Mouse (Mus musculus): Measurements from ENCODE around the gene Fam13c. TPM values are rescaled to one million over a fixed set of nuclear protein-coding genes. Genes with fewer than 3 reads are reported as not detected.

The Fam13c gene
- polyA plus RNA-seq, 1 experiment = 0.69 TPM

DNA sequence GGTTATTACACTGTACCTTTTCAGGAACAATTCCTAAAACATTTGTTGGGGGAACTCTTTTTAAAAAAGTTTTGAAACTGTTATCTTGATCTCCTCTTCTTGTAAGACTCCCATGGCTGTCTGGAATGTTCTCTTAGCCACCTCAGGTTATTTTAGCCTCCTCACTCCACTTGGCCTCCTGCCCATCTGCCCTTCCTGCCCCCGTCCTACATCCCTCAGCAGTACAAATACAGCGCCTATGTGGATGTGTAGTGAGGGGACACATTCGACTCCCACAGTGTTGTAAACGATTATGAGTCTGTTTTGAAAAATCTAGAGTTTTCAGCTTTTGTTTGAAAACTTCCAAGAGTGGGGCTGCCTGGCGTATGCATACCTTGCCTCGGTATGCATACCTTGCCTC lies 43.5 kb downstream of the Fam13c start:
- Histone ChIP-seq H3K36me3 (ENCODE audit: control insufficient read depth, insufficient read depth, low read length) (no peaks in the 10 kb centered on the region), H3K4me1 (replicated peaks; ENCODE audit: control insufficient read depth, insufficient read depth, low read length) (no peaks in the 10 kb centered on the region), H3K4me3 (ENCODE audit: control insufficient read depth, insufficient read depth, low read length) (no peak overlapping the region), H3K27me3 (ENCODE audit: control insufficient read depth, insufficient read depth, low read length) (no peaks in the 10 kb centered on the region; the same call in 1 of the 2 replicates), H3K27ac (ENCODE audit: control insufficient read depth, insufficient read depth, low read length) (no peak overlapping the region)
- DNase-seq = no peak
- TF ChIP-seq CTCF (IDR thresholded peaks at IDR 0.05; ENCODE audit: borderline replicate concordance, control insufficient read depth, extremely low read depth, insufficient read depth, low read length, poor library complexity) = no peak
- TF ChIP-seq POLR2A (IDR thresholded peaks at IDR 0.05; ENCODE audit: control insufficient read depth, extremely low read depth, insufficient read depth, low read length, poor library complexity) = no peak
- WGBS = 73% methylated on average over 6 of the region's 6 CpGs

DNA sequence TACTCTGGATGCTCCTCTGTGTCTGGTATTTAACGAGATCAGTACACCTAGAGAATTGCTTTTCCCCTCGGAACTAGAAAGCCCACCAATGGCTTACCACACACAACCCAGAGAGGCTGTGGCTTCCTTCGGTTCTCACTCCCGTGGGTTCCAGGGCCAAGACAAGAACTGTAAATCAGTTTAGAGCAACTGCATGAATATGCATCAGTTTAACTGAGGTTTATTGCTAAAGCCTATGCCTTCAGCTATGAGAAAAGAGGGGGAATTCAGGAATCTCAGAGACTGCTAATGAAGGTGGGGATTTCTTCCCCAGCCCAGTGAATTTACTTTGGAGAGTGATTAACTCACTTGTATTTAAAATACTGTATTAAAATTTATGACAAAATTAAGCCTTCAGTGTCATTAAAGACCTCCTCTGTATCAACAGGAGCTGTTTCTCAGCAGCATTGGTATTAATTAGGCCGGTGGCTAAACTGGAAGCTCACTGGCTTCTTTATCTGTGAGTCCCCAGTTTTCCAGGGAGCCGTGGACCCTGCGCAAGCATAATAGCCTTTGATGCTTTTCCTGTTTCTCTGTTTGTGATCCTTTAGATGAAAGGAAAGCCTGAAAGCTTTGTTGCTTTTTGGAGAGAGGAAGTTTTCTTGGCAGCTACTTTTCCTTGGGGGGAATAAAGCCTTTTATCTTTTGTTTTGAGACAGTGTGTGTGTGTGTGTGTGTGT lies 44.4 kb downstream of the Fam13c start:
- Histone ChIP-seq H3K4me3 (ENCODE audit: control insufficient read depth, insufficient read depth, low read length) (no peak overlapping the region), H3K36me3 (ENCODE audit: control insufficient read depth, insufficient read depth, low read length) (no peaks in the 10 kb centered on the region), H3K27me3 (ENCODE audit: control insufficient read depth, insufficient read depth, low read length) (no peaks in the 10 kb centered on the region; the same call in 1 of the 2 replicates), H3K27ac (ENCODE audit: control insufficient read depth, insufficient read depth, low read length) (no peak overlapping the region), H3K4me1 (replicated peaks; ENCODE audit: control insufficient read depth, insufficient read depth, low read length) (no peaks in the 10 kb centered on the region)
- no peak for TF ChIP-seq POLR2A (IDR thresholded peaks at IDR 0.05; ENCODE audit: control insufficient read depth, extremely low read depth, insufficient read depth, low read length, poor library complexity)
- WGBS = 45% methylated on average over 7 of the region's 7 CpGs
- DNase-seq = no peak

DNA sequence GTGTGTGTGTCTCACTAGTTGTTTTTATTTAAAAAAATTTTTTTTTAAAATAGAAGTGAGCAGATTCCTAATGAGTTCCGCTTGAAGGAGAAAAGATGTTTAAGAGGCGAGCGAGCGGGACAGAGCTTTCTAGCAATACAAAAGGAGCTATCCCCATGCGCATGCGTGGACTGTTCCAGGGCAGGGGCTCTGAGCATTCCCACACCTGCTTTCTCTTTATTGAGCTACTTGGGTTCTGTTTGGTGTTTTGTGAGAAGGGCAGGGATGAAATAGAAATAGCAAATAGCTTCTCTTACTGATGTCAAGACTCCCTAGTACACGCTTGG lies 45.0 kb downstream of the Fam13c start:
- TF ChIP-seq CTCF (IDR thresholded peaks at IDR 0.05; ENCODE audit: borderline replicate concordance, control insufficient read depth, extremely low read depth, insufficient read depth, low read length, poor library complexity) (no peak), POLR2A (IDR thresholded peaks at IDR 0.05; ENCODE audit: control insufficient read depth, extremely low read depth, insufficient read depth, low read length, poor library complexity) (no peak)
- 68% methylated on average over 7 of the region's 7 CpGs for WGBS
- Histone ChIP-seq H3K4me1 (replicated peaks; ENCODE audit: control insufficient read depth, insufficient read depth, low read length) (no peaks in the 10 kb centered on the region), H3K4me3 (ENCODE audit: control insufficient read depth, insufficient read depth, low read length) (no peak overlapping the region), H3K27me3 (ENCODE audit: control insufficient read depth, insufficient read depth, low read length) (no peaks in the 10 kb centered on the region; the same call in 1 of the 2 replicates), H3K36me3 (ENCODE audit: control insufficient read depth, insufficient read depth, low read length) (no peaks in the 10 kb centered on the region), H3K27ac (ENCODE audit: control insufficient read depth, insufficient read depth, low read length) (no peak overlapping the region)
- DNase-seq = no peak

DNA sequence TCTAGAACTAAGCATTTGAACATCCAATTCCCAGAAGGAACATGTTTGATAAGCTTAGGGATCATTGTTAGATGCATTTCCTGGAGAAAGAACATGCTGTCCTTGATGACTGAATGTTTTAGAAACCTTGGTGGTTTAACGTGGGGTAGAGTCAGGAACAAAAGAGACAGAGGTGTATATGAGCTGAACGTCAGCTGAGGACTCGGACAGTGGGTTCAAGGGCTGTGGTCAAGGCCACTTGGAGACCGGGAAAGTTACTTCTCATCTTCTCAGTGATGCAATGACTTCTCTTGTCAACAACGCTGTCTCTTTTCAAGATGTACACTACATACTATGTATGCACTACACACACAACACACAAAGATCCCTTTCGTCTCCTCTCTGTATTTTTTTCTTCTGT lies 46.4 kb downstream of the Fam13c start:
- H3K4me1 ChIP-seq (replicated peaks; ENCODE audit: control insufficient read depth, insufficient read depth, low read length) = no peaks in the 10 kb centered on the region
- no peaks in the 10 kb centered on the region for H3K27me3 ChIP-seq (ENCODE audit: control insufficient read depth, insufficient read depth, low read length)
- no peak overlapping the region for H3K4me3 ChIP-seq (ENCODE audit: control insufficient read depth, insufficient read depth, low read length)
- no peaks in the 10 kb centered on the region for H3K36me3 ChIP-seq (ENCODE audit: control insufficient read depth, insufficient read depth, low read length)
- no peak for TF ChIP-seq POLR2A (IDR thresholded peaks at IDR 0.05; ENCODE audit: control insufficient read depth, extremely low read depth, insufficient read depth, low read length, poor library complexity)
- TF ChIP-seq CTCF (IDR thresholded peaks at IDR 0.05; ENCODE audit: borderline replicate concordance, control insufficient read depth, extremely low read depth, insufficient read depth, low read length, poor library complexity) = no peak
- WGBS = 91% methylated on average over 6 of the region's 6 CpGs
- DNase-seq = no peak
- H3K27ac ChIP-seq (ENCODE audit: control insufficient read depth, insufficient read depth, low read length) = no peak overlapping the region

DNA sequence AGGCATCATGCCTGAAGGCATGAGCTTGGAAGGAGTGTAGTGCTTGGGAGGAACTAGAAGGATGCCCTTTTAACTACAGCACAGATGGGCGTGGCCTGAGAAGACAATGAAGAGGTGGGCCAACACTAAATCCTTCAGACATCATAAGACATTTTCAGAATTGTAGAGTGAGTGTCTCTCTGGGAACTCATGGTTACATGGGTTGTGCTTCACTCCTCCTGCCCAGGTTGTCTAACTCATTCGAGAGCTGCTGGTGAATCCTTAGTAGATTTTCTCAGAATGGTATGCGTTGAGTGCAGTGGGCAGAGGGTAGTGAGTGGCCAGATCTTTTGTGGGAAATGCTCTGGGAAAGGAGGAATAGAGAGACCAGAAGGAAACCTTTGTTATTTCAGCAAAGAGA lies 53.6 kb downstream of the Fam13c start:
- TF ChIP-seq POLR2A (IDR thresholded peaks at IDR 0.05; ENCODE audit: control insufficient read depth, extremely low read depth, insufficient read depth, low read length, poor library complexity) (no peak), CTCF (IDR thresholded peaks at IDR 0.05; ENCODE audit: borderline replicate concordance, control insufficient read depth, extremely low read depth, insufficient read depth, low read length, poor library complexity) (no peak)
- WGBS = 85% methylated on average over 3 of the region's 3 CpGs
- no peak overlapping the region for H3K27ac ChIP-seq (ENCODE audit: control insufficient read depth, insufficient read depth, low read length)

DNA sequence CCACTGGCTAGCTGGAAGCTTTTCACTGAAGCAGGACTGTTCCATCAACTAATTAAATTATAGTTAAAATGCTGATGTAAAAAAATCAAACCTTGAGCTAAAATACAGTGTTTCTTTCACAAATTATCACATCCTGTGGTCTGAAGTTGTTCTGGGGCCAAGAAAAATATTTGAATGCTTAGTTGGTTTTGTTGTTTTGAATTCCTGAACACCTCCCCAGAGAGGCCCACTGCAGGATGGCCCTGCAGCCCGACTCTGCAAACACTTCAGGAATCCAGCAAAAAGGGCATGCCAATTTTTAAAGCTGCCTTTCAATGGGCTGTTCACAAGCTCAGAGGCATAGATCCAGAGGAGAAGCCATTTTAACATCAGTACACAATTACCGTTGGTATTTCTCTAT lies 54.2 kb downstream of the Fam13c start:
- Histone ChIP-seq H3K27me3 (ENCODE audit: control insufficient read depth, insufficient read depth, low read length) (no peaks in the 10 kb centered on the region), H3K27ac (ENCODE audit: control insufficient read depth, insufficient read depth, low read length) (no peak overlapping the region), H3K4me3 (ENCODE audit: control insufficient read depth, insufficient read depth, low read length) (no peak overlapping the region), H3K36me3 (ENCODE audit: control insufficient read depth, insufficient read depth, low read length) (no peaks in the 10 kb centered on the region), H3K4me1 (replicated peaks; ENCODE audit: control insufficient read depth, insufficient read depth, low read length) (no peaks in the 10 kb centered on the region)
- DNase-seq = no peak
- WGBS = 65% methylated on average over 2 of the region's 2 CpGs
- TF ChIP-seq POLR2A (IDR thresholded peaks at IDR 0.05; ENCODE audit: control insufficient read depth, extremely low read depth, insufficient read depth, low read length, poor library complexity) (no peak), CTCF (IDR thresholded peaks at IDR 0.05; ENCODE audit: borderline replicate concordance, control insufficient read depth, extremely low read depth, insufficient read depth, low read length, poor library complexity) (no peak)

More for the DNA sequence above, 53.6 kb downstream of the Fam13c start:
- Histone ChIP-seq H3K27me3 (ENCODE audit: control insufficient read depth, insufficient read depth, low read length) (no peaks in the 10 kb centered on the region), H3K4me3 (ENCODE audit: control insufficient read depth, insufficient read depth, low read length) (no peak overlapping the region), H3K36me3 (ENCODE audit: control insufficient read depth, insufficient read depth, low read length) (no peaks in the 10 kb centered on the region), H3K4me1 (replicated peaks; ENCODE audit: control insufficient read depth, insufficient read depth, low read length) (no peaks in the 10 kb centered on the region)
- DNase-seq = no peak
